Mouse (Mus musculus): Measurements from ENCODE around the gene Trpm1.

The Trpm1 gene

GRCm38 (mm10) chr7:64289416-64289815, 135.8 kb downstream of the Trpm1 start:
- DNase-seq (ENCODE audit: low read depth, low spot score), result no peak

- DNase-seq (ENCODE audit: low read depth, low spot score), result no peak
Measured at GRCm38 (mm10) chr7:64290431-64290830, 136.8 kb downstream of the Trpm1 start.

GRCm38 (mm10) chr7:64291722-64292121, 138.1 kb downstream of the Trpm1 start:
- DNase-seq (ENCODE audit: low read depth, low spot score), result no peak

- no peak for DNase-seq (ENCODE audit: low read depth, low spot score)
Measured at GRCm38 (mm10) chr7:64296286-64297010, 142.8 kb downstream of the Trpm1 start.

GRCm38 (mm10) chr7:64310241-64310640, 156.6 kb downstream of the Trpm1 start:
- DNase-seq (ENCODE audit: low read depth, low spot score), result no peak

GRCm38 (mm10) chr7:64310756-64311155, 157.1 kb downstream of the Trpm1 start:
- DNase-seq (ENCODE audit: low read depth, low spot score), result no peak

- DNase-seq (ENCODE audit: low read depth, low spot score), result no peak
Measured at GRCm38 (mm10) chr7:64312811-64313210, 159.2 kb downstream of the Trpm1 start.

Data from retina, adult 2 months (tissue).